Mouse (Mus musculus) cerebellum, adult 2 months (tissue): ENCODE measurements around the gene Lrrc75b.
A peak's percentile ranks its signal among the peaks of the same experiment; 100 is the strongest.

Experiments used
- CTCF ChIP-seq: fragments of 200-500 bp; IDR thresholded peaks from 2 replicates; pipeline ENCODE4 v1.5.1; 2011; ENCODE audit warnings: low read depth, mild to moderate bottlenecking, control low read depth, low read length, moderate library complexity, borderline replicate concordance; ENCODE audit not compliant: insufficient read depth
- POLR2A ChIP-seq: fragments of 200-500 bp; IDR thresholded peaks from 2 replicates; pipeline ENCODE4 v1.6.1; 2011; ENCODE audit warnings: low read length, control low read depth, borderline replicate concordance; ENCODE audit not compliant: insufficient read depth

- TF ChIP-seq POLR2A = peak; percentile 73
- TF ChIP-seq CTCF = no peak
Observed at GRCm38 (mm10) chr10:75517073-75517757, 42.9 kb downstream of the Lrrc75b start, which contains the start of gene Snrpd3.
